Mouse (Mus musculus) inflammation-experienced regulatory T-cells (primary cell): ENCODE measurements around the gene Ezh1. TPM values are rescaled to one million over a fixed set of nuclear protein-coding genes. Genes with fewer than 3 reads are reported as not detected.

Source experiments
- polyA plus RNA-seq, 2 experiments: library from polyadenylated mRNA; unstranded; fragments of 100-300 nt; shearing (Covaris generic); gene quantifications; one replicate each; pipeline ENCODE4 v1.2.1; 2017

The Ezh1 gene
- 10 to 100 TPM; 66.9 to 83.4 TPM for polyA plus RNA-seq

GRCm38 (mm10) chr11:101226065-101226701, at the start of gene Ezh1:
Gene Ezh1 (minus strand): TSS chr11:101226463.

GRCm38 (mm10) chr11:101259948-101260825, 33.9 kb upstream of the Ezh1 start, which contains the start of gene Wnk4:
Gene Wnk4 (plus strand): TSS chr11:101260567.

DNA sequence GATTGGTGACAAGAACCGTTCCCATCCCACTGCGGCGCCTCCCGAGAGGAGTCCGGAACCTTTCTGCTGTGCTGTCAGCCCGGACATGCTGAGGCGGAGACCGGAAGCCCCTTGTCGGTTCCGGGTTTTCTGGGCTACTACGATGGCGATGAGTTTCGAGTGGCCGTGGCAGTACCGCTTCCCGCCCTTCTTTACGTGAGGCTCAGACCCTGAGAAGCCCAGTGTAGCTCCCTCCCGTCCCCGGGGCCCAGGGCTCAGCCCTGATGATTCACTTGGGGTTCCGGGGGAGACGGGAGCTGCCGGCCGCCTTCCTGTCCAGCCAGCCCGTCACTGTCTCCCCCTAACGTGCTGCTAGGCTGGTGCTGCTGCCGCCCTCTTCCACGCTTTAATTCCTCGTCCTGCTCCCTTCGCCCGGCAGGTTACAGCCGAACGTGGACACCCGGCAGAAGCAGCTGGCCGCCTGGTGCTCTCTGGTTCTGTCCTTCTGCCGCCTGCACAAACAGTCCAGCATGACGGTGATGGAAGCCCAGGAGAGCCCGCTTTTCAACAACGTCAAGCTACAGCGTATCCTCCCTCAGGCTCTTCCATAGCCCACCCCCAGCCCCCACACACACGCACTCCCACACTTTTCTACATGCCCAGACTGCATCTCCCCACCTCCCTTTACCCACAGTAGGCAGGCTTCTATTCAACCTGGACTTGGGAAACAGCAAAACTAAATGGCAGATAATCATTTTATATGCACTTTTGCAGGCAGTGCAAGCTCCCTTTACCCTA, 27.5 kb upstream of the Ezh1 start, which contains the start of gene Vps25:
TSS of gene Vps25 (plus strand) at position 95 of the 777 bp plus-strand sequence.

GRCm38 (mm10) chr11:101245855-101246701, 19.8 kb upstream of the Ezh1 start, which contains the start of gene Ramp2:
Gene Ramp2 (plus strand): TSS chr11:101246028.

DNA sequence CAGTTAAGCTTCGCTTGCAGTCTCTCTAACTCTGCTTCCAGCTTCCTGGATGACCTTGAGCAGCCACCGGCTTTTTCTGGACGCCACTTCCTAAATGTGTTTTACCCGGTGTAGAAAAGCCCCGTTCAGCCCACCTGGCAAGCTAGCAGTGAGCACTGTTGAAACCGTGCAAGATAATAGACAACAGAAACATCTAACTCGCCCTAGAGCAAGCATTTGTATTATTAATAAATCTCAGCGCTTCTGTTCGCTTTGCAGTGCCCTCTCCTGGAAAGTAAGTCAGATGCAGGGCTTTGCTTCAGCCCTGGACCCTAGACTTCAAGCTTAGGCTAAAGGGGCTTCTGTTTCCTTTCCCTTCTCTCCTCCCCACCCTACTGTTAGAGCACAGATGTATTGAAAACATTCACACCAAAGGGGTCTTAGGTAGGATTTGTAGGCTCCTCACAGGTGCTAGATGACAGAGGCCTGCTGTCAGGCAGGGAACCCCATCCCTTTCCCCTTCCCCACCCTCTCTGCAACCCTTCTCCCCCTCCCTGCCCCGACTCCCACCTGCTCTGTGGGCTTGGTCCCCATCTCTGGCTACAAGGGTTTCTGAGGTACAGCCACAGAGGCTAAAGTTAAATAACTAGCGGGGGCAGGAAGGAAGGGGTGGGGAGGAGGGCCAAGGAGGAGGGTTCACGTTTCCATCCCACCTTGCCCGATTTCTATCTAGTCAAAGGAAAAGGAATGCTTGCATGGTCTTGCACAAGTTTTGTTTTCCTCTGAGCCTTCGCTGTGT, 51.2 kb downstream of the Ezh1 start, which contains the start of gene Ccr10:
TSS of gene Ccr10 (minus strand) at position 593 of the 778 bp plus-strand sequence.

GRCm38 (mm10) chr11:101170811-101171610, 55.3 kb downstream of the Ezh1 start, which contains the start of gene Plekhh3:
Gene Plekhh3 (minus strand): TSS chr11:101171351.

GRCm38 (mm10) chr11:101170354-101170810, 55.9 kb downstream of the Ezh1 start, which contains the start of gene Cntnap1:
Gene Cntnap1 (plus strand): TSS chr11:101170523.

GRCm38 (mm10) chr11:101155728-101156371, 70.4 kb downstream of the Ezh1 start, which contains the start of gene Tubg2:
Gene Tubg2 (plus strand): TSS chr11:101155907.

Other genes starting within 250 kb of the Ezh1 start
- 1 to 10 TPM; 8.9 to 9.8 TPM for gene Atp6v0a1, start 217.0 kb downstream of the Ezh1 start, polyA plus RNA-seq
- 10 to 100 TPM; 27.4 to 32.0 TPM for gene Naglu, start 156.5 kb downstream of the Ezh1 start, polyA plus RNA-seq
- gene Hsd17b1, start 148.1 kb downstream of the Ezh1 start, polyA plus RNA-seq: 1 to 10 TPM in 1 of 2 experiments, under 1 TPM in 1; 0.39 to 2.9 TPM
- 10 to 100 TPM; 26.6 to 33.3 TPM for gene Coasy, start 143.9 kb downstream of the Ezh1 start, polyA plus RNA-seq
- gene Mlx, start 139.2 kb downstream of the Ezh1 start, polyA plus RNA-seq: 100 to 1,000 TPM in 1 of 2 experiments, 10 to 100 TPM in 1; 81.3 to 127 TPM
- gene Psmc3ip, start 131.0 kb downstream of the Ezh1 start, polyA plus RNA-seq: 1 to 10 TPM; 6.8 to 8.2 TPM
- 10 to 100 TPM; 68.5 to 73.8 TPM for gene Retreg3, start 106.6 kb downstream of the Ezh1 start, polyA plus RNA-seq
- gene Tubg1, start 106.5 kb downstream of the Ezh1 start, polyA plus RNA-seq: 10 to 100 TPM; 36.2 to 39.8 TPM
- gene Tubg2, start 70.6 kb downstream of the Ezh1 start, polyA plus RNA-seq: 1 to 10 TPM; 4.0 to 6.8 TPM
- under 1 TPM; 0.25 to 0.27 TPM for gene Cntnap1, start 55.9 kb downstream of the Ezh1 start, polyA plus RNA-seq
- 1 to 10 TPM in 1 of 2 experiments, under 1 TPM in 1; 0.14 to 1.2 TPM for gene Plekhh3, start 55.1 kb downstream of the Ezh1 start, polyA plus RNA-seq
- gene Ccr10, start 51.0 kb downstream of the Ezh1 start, polyA plus RNA-seq: 1 to 10 TPM in 1 of 2 experiments, under 1 TPM in 1; 0.70 to 5.0 TPM
- 1 to 10 TPM in 1 of 2 experiments, not detected in 1; 1.3 TPM for gene Ramp2, start 19.6 kb upstream of the Ezh1 start, polyA plus RNA-seq
- gene Vps25, start 27.2 kb upstream of the Ezh1 start, polyA plus RNA-seq: 100 to 1,000 TPM; 145 to 147 TPM
- gene Wnk4, start 34.1 kb upstream of the Ezh1 start, polyA plus RNA-seq: 1 to 10 TPM; 2.7 to 2.9 TPM
- 1 to 10 TPM in 1 of 2 experiments, under 1 TPM in 1; 0.90 to 1.2 TPM for gene Cntd1, start 52.5 kb upstream of the Ezh1 start, polyA plus RNA-seq
- gene Coa3, start 52.7 kb upstream of the Ezh1 start, polyA plus RNA-seq: 100 to 1,000 TPM; 101 to 110 TPM
- 100 to 1,000 TPM; 184 to 206 TPM for gene Becn1, start 75.8 kb upstream of the Ezh1 start, polyA plus RNA-seq
- 100 to 1,000 TPM; 161 to 164 TPM for gene Psme3, start 89.8 kb upstream of the Ezh1 start, polyA plus RNA-seq
- gene Aoc2, start 98.6 kb upstream of the Ezh1 start, polyA plus RNA-seq: 1 to 10 TPM; 3.5 to 4.0 TPM
- gene Aoc3, start 104.1 kb upstream of the Ezh1 start, polyA plus RNA-seq: under 1 TPM; 0.09 to 0.12 TPM
- not detected for gene G6pc, start 141.1 kb upstream of the Ezh1 start, polyA plus RNA-seq
- 10 to 100 TPM; 30.6 to 35.3 TPM for gene Aarsd1, start 191.2 kb upstream of the Ezh1 start, polyA plus RNA-seq
- 1 to 10 TPM; 1.5 to 3.9 TPM for gene Gm27029, start 198.3 kb upstream of the Ezh1 start, polyA plus RNA-seq
- gene Rundc1, start 198.6 kb upstream of the Ezh1 start, polyA plus RNA-seq: 10 to 100 TPM; 28.1 to 38.0 TPM
- gene Ptges3l, start 198.9 kb upstream of the Ezh1 start, polyA plus RNA-seq: 1 to 10 TPM; 4.3 to 5.1 TPM
- gene Rpl27, start 215.8 kb upstream of the Ezh1 start, polyA plus RNA-seq: 100 to 1,000 TPM; 267 to 297 TPM
- 100 to 1,000 TPM; 165 to 180 TPM for gene Ifi35, start 221.9 kb upstream of the Ezh1 start, polyA plus RNA-seq
- gene Rnd2, start 238.5 kb upstream of the Ezh1 start, polyA plus RNA-seq: 1 to 10 TPM in 1 of 2 experiments, under 1 TPM in 1; 0.30 to 3.6 TPM
- under 1 TPM; 0.70 to 0.72 TPM for gene Vat1, start 239.8 kb upstream of the Ezh1 start, polyA plus RNA-seq